Mouse (Mus musculus) 3134 (cell line): ENCODE results near the gene Taok3.

Source experiments
- DNase-seq: peaks from one replicate; pipeline ENCODE4 v3.0.0-alpha.2; 2011; ENCODE audit warnings: low spot score; ENCODE audit not compliant: insufficient read length; ENCODE audit errors: extremely low read depth

Taok3 gene

DNA sequence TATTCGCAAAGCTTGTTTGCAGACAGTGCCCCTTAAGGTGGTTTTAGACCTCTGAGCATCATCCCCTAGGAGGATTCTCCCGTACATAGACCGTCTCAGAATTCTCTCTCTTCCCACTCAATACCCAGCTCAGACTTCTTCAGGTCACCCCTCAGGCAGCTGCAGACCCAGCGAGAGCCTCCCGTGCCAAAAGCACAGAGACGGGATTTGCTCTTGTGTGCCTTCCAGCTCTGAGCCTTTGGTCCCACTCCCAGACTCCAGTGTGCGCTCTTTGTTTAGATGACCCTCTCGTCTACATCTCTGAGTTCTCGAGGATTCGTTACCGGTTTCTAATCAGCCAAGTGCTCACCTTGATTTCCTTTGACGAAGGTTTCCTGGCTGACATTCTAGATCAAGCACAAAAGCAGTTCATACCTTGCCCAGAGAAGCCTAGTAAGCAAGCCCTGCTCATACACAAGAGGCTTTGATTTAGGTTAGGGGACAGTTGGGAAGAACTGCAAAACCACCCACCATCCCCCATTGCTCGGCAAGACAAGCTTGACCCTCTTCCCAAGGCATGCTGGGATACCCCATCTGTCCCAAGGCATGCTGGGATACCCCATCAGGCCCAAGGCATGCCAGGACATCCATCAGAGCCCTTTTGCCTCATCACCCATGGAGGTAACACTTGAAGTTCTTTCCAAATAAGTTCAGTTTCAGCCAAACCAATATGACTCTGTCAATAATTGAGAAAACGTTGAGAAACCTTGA lies 48.6 kb downstream of the Taok3 start:
- DNase-seq, result no peak

GRCm38 (mm10) chr5:117174057-117174456 lies 54.1 kb downstream of the Taok3 start:
- DNase-seq, result no peak

GRCm38 (mm10) chr5:117175896-117176295 lies 56.0 kb downstream of the Taok3 start:
- DNase-seq, result no peak

GRCm38 (mm10) chr5:117178079-117178478 lies 58.1 kb downstream of the Taok3 start:
- DNase-seq, result no peak

DNA sequence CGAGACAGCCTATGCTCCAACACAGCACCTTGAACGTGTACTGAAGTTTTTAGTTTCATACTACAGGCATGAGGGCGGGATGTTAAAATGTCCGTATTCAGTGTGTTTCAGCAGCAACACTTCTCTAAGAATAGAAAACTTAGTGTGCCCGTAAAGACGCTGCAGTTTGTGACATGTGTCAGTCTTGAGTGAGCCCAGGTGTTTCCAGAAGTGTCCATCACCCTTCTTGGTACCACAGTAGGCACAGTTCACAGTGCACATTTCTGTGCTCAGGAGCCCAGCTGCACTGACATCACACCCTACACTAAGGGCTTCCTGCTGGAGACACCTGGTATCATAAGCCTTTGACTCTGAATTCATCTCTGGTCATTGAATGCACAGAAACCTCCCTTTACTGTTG lies 58.6 kb downstream of the Taok3 start:
- DNase-seq, result no peak

- DNase-seq, result no peak
Measured at GRCm38 (mm10) chr5:117181921-117182320, 62.0 kb downstream of the Taok3 start.

- no peak for DNase-seq
Measured at GRCm38 (mm10) chr5:117182411-117182810, 62.5 kb downstream of the Taok3 start.

GRCm38 (mm10) chr5:117184832-117185231 lies 64.9 kb downstream of the Taok3 start:
- DNase-seq, result no peak

DNA sequence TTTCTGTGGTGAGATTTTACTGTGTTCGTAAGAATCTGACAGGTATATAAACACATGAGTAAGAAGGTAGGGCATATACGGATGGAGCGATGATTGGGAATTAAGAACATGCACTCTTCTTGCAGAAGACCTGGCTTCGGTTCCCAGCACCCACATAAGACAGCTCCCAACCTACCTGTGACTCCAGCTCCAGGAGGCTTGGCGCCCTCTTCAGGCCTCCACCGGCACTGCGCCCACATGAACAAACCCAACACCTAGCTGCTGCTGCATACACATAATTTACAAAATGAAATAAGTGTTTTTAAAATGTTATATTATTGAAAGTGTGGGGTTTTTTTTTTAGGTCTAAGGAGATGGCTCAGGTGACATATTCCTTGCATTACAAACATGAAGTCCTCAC lies 65.7 kb downstream of the Taok3 start:
- DNase-seq, result no peak

- DNase-seq, result no peak
Measured at GRCm38 (mm10) chr5:117192061-117192460, 72.1 kb downstream of the Taok3 start.

DNA sequence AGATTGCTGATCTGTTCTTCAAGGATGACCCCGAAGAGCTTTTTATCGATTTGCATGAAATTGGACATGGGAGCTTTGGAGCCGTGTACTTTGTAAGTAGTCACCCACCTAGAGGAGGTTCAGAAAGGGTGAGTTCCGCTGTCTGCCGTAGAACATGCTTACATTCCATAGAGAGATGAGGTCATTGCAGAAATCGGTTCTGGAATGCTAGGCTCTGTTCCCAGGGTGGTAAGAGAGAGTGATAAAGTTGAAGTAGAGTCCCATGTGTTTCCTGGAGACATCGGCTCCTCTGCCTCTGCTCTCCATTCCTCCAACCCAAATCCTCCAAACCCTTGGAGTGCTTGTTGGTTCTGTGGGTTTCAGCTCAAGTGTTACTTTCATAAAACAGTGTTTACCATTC lies 73.8 kb downstream of the Taok3 start:
- DNase-seq, result no peak

GRCm38 (mm10) chr5:117194672-117195071 lies 74.7 kb downstream of the Taok3 start:
- DNase-seq, result no peak

- DNase-seq, result no peak
Measured at GRCm38 (mm10) chr5:117196551-117196950, 76.6 kb downstream of the Taok3 start.

DNA sequence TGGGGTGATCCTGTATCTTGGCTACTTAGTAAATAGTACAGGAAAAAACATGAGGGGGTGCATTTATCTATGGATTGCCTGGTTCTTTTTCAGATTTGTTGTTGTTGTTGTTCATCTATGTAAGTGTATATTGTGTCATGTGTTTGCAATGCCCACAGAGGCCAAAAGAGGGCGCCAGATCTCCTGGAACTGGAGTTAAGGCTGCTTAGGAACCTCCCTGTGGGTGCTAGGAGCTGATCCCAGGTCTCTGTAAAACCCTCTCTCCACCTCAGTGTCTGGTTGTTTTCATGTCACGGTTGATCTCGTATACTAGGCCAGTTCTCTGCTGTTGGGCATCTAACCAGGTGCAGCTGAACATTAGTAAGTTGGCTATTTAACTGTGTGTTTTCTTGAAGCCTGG lies 78.5 kb downstream of the Taok3 start:
- DNase-seq, result no peak

- DNase-seq, result no peak
Measured at GRCm38 (mm10) chr5:117207286-117207685, 87.4 kb downstream of the Taok3 start.

DNA sequence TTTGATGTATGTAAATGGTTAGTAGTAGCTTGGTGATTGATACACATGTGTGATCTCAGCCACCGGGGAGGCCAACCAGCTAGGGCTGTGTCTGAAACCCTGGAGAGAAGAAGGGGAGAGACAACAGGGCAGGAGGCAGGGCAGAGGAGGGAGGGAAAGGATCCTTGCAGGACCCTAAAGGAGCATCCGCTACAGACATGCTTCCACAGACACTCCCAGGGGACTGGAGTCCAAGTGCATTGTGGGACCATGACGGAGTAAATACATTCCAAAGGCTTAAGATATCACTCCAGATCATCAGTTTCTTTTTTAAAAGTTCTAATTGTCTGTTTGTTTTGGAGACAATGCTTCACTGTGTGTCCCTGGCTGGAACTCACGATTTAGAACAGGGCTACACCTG lies 94.1 kb downstream of the Taok3 start:
- no peak for DNase-seq

GRCm38 (mm10) chr5:117231059-117231458 lies 111.1 kb downstream of the Taok3 start:
- DNase-seq, result no peak

GRCm38 (mm10) chr5:117236540-117236939 lies 116.6 kb downstream of the Taok3 start:
- no peak for DNase-seq

DNA sequence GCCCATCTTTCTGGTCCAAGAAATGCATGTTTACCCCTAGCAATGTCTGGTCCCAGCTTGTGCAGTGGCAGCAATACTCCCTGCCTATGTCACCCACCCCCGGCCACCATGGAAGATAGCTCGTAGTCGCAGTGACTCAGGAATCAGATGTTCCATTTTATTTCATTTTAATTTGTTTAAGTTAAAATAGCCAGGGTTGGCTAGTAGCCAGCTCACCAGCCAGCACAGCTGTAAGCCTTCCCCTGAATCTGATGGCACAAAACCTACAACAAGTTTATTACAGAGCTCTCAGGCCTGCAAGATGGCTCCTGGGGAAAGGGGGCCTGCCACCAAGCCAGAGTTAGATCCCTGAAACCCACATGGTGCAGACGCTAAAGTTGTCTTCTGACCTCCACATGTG lies 119.2 kb downstream of the Taok3 start:
- DNase-seq, result no peak

DNA sequence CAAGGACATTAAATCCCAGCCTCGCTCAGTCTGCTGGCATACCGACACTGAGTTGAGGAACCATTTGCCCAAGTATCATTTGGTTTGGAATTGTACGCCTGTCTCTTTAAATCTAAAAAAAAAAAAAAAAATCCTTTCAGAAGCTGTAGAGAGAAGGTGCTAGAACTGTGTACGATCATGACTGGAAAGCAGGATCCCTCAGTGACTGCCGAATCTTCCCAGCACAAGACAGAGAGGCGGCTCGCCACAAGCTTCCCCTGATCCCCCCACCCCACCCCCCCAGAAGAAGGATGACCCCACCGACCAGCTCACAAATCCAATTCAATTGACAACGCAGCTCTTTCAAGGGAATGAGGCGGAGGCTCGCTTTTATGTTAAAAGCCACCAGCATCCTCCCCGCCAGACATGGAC lies 120.4 kb downstream of the Taok3 start:
- no peak for DNase-seq

GRCm38 (mm10) chr5:117240761-117241322 lies 120.9 kb downstream of the Taok3 start:
- DNase-seq, result no peak

- no peak for DNase-seq
Measured at GRCm38 (mm10) chr5:117241935-117242531, 122.1 kb downstream of the Taok3 start.
